Mouse (Mus musculus) thymus, postnatal 10 days (tissue): ENCODE results near the gene Mnat1.
"Not testable (repeated sequence)": the region's sequence is repeated elsewhere in the genome, so short reads cannot be mapped to it uniquely, and the experiment has no call there.

Source experiments
- DNase-seq, 2 experiments: peaks; one replicate each; pipeline ENCODE4 v3.0.0; 2021; ENCODE audit warnings: low spot score in 2 of 2

The Mnat1 gene

DNA sequence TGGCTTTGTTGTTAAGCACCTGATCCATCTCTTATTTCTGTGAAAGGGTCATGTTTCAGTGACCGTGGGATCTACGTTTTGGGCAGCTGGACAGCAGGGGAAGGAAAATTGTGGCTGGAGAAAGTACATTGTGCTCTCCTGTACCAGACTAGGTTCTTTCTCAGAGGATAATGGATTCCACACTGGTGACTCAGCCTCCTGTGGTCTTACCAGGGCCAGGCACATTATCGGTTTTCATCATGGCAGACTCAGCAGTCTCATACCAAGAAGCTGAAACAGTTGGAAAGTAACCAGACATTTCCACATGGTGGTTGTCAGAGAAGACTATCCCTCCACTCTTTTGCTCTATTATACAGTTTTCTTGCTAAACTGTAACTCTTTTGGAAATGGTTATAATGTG, 23.7 kb downstream of the Mnat1 start:
- no peak for DNase-seq

DNA sequence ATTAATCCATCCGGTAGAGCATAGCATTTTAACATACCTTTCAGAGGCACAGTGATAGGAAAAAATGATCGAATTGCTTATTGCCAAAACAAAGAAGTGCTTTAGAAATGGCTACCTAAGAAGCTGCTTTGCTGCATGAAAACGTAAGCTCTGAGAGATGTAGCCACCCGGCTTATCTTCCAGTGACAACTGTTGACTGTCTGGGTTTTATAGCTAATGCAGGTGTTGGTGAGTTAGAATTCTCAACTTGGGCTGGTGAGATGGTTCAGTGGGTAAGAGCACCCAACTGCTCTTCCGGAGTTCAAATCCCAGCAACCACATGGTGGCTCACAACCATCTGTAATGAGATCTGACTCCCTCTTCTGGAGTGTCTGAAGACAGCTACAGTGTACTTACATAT, 27.5 kb downstream of the Mnat1 start:
- DNase-seq, result not testable (repeated sequence)

DNA sequence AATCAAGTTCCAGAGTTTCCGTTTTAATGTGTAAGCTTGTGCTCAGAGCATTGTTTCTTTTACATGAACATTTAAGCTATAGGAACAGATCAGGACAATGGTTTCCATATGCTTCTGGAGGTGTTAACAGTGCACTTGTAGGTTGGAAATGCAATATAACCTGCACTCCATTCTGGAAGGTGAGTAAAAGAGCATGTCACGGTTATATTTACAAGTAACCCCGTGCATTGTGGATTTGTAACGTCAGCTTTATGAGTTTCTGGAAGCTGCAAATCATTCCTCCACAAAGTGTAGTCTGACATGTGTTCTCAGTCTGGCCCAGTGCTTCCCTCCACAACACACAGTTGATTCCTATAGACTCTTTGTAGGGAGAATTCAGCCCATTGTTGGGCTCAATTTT, 30.6 kb downstream of the Mnat1 start:
- DNase-seq, result no peak

DNA sequence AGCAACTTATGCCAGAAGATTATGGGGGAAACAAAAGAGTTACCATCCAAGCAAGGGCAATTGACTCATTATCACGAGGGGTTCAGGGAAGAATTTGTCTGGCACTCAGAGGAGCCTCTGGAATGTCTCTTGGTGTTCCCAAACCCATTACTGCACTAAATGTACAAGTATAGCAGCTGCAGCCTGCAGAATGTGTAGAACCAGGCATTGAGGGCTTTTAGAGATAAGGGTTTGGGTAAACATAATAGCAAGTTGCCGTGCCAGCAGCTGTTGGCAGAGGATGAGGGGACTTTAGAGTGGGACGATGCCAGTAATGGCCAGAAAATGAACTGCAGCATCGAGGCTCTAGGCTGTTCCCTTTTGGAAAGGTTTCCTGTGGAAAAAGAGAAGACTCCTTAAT, 36.8 kb downstream of the Mnat1 start:
- DNase-seq, result no peak

DNA sequence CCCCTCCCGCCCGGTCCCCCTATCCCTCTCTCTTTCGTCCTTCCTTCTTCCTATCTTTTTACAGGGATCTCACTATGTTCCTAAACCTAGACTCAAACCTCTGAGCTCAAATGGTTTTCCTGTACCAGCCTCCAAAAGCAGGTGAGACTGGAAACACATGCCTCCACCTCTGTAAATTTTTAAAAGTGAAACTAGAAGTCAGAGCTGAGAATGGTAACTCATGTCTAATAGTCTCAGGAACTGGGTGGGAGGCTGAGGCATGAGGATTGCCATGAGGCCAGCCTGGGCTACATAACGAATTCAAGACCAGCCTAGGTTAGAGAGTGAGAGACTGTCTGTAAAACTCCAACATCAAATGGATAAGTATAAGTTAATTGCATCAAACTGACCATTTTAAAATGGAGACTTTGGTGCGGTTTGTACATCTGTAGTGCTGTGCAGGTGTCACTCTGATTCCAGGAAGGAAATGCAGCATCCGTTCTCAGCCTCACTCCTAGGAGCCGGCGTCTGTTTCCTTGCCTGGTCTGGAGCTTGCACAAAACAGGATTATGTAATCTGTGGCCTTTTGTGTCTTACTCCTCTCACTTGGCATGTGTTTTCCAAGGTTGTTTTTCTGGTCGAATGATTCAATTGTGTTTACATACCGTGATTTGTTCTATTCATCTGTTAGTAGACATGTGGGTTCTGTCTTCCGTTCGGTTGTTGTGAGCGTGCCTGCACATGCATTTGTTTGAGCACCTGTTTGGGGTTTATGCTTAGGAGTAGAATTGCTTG, 39.1 kb downstream of the Mnat1 start:
- DNase-seq, result peak; percentile 8 to 15

DNA sequence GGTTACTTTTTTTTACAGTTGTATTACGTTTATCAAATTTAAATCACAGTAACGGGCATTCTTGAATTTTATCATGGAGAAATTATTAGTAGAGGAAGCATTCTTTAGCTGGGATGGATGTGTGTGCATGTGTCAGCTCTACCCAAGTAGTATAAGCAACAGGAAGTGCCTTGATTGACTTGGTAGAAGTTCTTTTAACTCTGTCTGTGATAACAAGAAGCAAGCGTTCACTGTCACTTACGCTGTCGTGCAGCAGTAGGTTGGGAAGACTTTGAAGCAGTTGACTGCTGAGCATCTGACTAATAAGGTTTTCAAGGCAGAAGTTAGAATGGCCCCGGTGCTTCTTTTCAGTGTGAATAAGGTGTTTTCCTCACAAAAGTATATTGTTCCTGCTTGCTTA, 47.3 kb downstream of the Mnat1 start:
- no peak for DNase-seq

DNA sequence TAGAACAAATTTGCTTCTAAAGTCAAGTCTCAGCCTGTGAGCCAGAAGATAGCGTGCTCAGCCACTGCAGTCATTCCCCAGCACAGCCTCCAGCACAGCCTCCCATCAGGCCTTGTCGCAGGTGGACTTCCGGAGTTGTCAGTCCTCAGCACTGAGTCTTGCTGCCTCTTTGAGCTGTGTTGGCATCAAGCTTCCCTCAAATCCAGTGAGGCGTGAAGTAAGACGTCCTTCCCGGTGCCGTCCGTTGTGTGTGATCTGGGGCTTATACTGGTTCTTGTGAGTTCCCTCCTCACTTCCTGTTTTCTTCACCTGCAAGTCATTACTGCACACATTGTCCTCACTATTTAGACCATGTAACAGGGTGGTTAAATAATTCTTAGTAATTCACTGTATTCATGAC, 60.4 kb downstream of the Mnat1 start:
- no peak for DNase-seq

DNA sequence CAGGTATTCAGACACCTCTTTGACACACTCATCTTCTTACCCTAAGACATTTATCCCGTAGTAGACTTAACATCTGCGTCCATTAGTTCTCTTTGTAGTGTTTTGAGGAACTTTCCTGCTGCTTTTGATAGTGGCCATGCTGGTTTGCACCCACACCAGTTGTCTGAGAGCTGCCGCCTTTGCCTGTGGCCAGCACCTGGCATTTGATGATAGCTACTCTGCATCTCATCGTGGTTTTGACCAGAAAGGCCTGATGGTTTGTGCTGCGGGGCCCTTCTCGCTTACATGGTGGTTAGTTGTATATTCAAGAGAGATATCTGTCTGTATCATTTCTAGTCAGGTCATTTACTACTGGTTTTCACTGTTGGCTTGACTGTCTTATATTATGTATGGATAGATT, 73.8 kb downstream of the Mnat1 start:
- DNase-seq, result no peak

DNA sequence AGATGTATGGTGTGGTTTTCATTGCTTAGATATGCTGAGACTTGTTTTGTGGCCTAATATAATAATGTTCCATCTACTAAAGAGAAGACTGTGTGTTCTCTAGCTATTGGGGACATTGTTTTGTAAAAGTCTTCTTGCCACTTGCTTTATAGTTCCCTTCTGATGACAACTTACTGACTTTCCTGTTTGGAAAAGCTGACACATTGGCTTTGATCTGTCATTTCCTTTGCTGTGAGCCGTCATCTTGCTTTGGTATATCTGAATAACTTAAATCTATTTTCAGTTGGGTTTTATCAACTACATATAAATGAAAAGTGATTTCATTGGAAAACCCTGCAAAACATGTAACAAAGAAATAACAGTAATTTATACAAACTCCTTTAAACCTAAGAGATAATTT, 74.9 kb downstream of the Mnat1 start:
- DNase-seq, result no peak

DNA sequence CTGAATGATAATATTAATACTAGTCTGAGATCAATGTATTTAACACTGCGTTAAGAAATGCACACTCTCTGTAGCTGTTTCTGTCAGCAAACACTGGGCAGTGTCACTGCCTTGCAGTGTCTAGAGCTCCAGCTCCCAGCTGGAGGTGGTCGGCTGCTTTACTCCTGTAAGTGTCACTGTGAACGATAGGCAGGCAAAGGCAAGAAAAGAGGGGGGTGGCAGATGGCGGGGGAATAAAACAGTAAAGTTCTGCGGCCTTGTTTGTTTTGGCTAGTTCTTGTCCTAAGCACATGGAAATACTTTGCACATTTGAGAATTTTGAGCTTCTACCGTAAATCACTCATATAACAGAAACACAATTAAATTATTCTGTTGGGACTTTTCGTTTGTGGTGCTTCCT, 75.9 kb downstream of the Mnat1 start:
- DNase-seq, result no peak

DNA sequence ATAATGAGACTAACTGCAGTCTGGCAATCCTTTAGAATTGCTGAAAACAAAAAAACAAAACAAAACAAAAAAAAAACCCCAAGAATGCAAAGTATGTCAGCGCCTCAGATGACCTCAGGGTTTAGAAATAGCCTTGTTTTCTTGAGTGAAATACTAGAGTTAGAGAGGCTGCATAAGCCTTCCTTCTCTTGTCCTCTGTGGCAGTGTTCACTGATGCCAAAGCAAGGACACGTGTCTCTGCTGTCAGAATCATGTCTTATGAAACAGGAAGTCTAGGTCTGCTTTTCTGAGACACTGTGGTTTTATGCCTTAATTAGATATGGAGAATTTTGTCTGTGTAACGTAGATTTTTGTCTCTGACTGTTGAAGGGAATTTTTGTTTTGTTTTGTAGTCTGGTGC, 78.1 kb downstream of the Mnat1 start:
- DNase-seq, result peak in 1 of 2 experiments; percentile 23

DNA sequence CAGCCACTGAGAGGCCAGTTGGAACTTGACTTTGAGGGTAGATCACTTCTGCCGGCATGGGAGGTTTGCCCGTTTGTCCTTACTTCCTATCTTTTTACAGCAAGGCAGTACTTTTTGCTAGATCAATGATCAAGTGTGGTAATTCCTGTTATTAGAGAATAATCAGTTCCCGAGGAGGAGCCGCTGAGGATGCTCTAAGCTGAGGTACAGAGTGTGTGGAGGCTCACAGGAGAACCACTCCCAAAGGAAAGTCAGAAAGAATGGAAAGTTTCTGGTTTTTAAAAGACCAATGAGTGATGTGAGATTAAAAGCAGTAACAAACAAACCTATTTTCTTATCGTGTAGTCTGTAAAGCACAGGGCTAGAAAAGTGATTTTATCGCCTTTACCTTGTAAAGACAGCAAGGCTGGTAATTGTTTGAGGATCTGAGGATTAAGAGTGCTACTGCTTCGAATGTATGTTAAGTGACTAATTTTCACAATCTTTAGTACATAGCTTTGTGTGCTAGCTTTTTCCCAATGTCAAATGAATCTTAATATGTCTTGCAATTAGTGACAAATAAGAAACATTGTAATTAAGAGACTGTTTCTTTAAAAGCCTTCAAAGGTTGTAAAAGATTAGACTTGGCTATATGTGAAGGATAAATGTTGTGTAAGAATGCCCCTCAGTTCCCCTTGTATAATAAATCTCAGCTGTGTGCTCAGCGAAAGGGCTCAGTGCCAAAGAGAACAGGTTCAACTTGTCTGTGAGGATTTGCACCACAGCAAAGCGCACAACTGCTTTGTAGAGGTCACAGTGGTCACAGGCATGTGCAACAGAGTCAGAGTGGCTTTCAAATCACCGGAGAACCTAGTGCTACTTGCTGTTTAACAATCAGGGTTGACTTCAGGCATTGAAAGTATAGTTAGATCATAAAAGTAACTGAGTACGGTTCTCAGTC, 82.5 kb downstream of the Mnat1 start:
- DNase-seq, result no peak

DNA sequence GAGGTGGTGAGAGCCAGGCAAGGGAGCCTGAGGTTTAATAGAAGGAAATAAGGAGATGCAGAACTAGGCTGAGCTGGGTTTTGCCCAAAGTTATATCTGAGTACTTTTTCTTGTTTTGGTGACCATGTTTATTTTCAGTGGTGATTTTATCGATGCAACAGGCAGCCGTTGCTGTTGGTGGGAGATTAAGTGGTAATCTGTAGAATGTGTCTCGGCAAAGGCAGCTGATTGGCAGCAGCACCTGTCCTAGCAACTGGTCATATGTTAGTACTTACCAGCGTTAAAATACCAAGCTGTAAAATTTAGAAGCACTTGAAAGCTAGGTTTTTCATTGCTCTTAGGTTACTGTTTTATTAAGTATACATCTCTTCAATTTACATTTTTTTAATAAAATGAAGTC, 83.5 kb downstream of the Mnat1 start:
- DNase-seq, result no peak

DNA sequence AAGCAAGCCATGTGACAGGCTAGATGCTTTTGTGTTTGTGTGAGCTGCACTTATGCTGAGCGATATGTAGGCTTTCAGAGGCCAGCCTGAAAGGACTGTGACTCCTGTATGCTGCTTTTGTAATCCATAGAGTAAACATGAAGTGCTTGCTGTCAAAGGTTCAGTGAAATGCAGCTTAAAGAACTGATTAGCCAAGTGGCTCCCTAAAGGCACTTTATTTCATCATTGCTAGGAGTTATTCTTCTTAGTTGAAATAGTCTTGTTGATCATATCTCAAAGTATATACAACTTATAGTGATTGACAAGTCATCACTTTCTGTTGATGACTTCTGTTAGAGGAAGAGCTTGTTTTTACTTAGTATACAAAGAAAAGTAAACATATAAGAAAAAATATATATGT, 83.9 kb downstream of the Mnat1 start:
- DNase-seq, result no peak

DNA sequence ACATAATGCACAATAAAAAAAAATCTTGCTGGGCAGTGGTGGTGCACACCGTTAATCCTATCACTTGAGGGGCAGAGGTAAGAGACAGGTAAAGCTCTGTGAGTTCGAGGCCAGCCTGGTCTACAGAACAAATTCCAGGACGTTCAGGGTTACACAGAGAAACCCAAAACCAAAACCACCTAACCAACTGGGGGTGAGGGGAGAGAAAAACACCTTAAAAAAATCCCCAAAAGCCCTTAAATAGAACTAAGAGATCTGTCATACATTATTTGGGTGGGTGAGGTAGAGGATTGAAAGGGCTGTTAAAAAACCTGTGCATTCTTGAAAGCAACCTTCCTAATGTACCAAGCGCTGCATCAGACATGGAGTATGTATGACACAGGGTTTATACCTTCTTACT, 85.0 kb downstream of the Mnat1 start:
- no peak for DNase-seq

DNA sequence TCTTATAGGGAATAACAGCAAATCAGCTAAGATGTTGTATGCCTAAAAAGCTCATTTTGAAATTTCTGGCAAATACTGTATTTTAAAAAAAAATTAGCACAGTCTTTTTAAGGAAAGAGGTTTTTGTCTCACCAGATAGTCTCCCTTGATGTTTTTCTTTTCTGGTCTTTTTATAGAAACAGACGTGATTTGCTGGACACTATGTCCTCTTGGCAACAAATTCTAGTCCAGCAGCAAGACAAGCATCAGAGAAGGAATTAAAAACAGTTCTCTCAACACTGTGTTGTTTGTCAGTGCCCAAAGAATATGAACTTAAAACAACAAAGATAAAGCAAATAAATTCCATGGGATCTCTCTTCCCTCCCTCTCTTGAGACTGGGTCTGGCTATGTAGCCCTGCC, 85.6 kb downstream of the Mnat1 start:
- DNase-seq, result no peak

DNA sequence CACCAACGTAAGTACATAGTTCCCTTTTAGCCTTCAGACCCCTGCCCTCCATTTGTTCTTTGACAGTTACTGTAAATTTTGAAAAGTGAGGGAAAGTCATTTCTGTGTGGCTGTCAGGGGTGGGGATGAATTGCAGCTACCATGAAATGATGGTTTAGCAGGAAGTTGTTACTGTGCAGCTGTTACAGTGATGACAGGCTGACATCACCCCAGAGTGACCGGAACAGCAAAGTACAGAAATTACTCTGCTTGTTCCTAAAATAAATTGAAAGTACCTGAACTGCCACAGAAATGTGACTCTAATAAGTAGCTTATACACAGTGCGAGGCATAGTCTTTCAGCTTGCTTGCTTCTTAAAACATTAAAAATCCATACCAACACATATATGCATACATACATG, 86.9 kb downstream of the Mnat1 start:
- no peak for DNase-seq

DNA sequence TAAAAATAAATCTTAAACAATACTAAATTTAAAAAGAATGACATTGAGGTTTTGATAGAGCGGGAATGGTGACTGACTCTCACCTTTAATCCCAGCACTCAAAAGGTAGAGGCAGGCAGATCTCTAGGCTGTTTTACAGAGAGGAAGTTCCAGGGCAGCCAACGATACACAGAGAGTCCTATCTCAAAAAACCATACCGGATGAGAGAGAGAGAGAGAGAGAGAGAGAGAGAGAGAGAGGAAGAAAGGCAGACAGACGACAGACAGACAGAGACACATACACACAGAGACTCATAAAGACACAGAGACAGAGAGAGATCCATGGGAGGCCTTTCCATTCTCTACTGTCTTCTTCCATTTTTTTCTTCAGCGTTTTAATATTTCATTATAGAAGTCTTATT, 92.3 kb downstream of the Mnat1 start:
- no peak for DNase-seq

DNA sequence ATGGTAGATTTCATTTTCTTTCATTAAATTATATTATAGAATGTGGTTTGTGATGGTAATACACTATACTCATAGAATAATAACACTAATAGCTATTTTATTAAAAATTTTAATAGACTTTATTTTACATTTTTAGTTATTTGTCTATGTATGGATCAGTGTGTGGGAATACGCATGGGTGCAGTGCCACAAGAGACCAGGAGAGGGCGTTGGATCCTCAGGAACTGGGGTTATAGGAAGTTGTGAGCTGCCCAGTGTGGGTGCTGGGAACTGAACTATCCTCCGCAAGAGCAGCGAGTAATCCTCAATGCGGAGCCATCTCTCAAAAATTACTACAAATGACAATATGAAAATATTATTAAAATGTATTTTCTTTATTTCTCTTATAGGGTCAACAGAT, 95.1 kb downstream of the Mnat1 start:
- DNase-seq, result no peak

DNA sequence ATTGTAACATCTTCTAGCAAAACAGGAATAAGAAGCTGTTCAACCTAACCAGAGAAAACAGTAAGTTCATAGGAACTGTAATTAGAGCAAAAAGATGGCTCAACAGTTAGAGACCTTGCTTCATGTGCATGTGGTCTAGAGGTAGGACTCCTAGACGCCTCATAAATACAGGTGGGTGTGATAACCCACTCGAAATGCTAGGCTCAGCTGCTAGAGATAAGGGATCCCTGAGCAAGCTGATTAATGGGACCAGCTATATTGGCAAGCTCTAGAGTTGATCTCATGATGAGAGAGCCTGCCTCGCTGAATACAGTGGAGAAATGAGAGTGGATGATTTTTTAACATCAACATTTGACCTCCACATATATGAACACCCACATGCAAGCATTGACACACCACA, 97.7 kb downstream of the Mnat1 start:
- DNase-seq, result no peak

DNA sequence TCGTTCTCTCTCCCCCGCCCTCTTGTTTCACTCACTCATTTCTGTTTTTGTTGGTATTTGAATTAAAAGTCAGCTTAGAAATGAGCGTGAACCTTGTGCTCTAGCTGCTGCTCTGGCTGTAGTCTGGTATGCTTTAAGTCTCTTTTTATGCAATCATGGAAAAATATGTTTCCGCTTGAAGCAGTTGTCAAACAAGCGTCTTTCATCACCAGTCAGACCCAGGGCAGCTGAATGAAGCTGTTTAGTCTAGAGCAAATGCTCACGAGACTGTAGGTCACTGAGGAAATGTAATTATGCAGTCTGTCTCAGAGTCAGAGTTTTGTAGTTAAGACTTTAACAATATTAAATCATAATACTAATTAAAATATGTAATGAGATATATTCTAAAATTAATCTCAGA, 100.4 kb downstream of the Mnat1 start:
- no peak for DNase-seq

DNA sequence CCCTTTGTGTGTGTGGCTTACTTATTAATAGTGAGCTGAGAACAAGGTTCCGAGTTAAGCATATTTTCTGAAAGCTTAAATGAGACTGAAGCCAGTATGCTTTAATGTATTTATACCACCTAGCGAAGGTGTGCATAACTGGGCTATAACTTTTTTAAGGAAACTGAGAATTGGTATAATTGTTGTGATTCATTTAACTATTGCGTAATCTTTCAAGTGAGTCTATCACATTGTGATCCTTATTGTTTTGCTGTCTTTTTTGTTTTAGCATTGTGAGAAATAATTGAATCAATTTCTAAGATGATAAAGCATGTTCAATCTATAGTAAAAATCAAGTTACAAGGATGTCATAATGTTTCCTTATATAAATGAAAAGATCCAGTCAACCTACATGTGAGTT, 104.9 kb downstream of the Mnat1 start:
- no peak for DNase-seq

DNA sequence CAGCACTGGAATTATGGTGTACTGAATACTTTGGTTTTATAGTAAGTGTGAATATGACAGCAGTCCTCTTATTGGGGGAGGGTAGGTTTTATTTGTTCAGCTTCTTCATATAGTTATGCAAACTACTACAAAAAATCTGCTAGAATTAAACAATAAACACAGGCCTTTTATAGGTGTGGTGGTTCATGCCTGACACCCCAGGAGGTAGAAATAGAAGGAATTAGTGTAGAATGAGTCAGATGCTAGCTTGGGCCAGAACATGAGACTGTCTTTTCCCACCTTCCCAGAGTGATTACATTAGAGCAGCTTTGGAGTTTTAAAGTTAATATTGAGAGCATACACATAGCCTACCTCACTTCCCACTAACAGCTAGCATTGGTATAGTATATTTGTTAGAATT, 106.7 kb downstream of the Mnat1 start:
- DNase-seq, result no peak
